Mouse (Mus musculus): ENCODE data around the gene Nfia. TPM values are rescaled to one million over a fixed set of nuclear protein-coding genes. Genes with fewer than 3 reads are reported as not detected.

Gene Nfia
- polyA plus RNA-seq, 1 experiment from 2014 or later = 88.3 TPM

- H3K36me3 ChIP-seq (ENCODE audit: control insufficient read depth, insufficient read depth) = no peaks in the 10 kb centered on the region
- peaks cover 18% of the 10 kb centered on the region for H3K4me1 ChIP-seq (replicated peaks; ENCODE audit: control insufficient read depth, insufficient read depth, low read length)
- 87% methylated on average over 7 of the region's 7 CpGs for WGBS
- no peak overlapping the region for H3K27ac ChIP-seq (ENCODE audit: low read length)
- no peak overlapping the region for H3K4me2 ChIP-seq (ENCODE audit: low read length)
- no peaks in the 10 kb centered on the region for H3K27me3 ChIP-seq (replicated peaks; ENCODE audit: control insufficient read depth, insufficient read depth, low read length)
- no peak for ATAC-seq
- no peaks in the 10 kb centered on the region for H3K9me3 ChIP-seq (ENCODE audit: control insufficient read depth, low read length)
- H3K4me3 ChIP-seq (replicated peaks; ENCODE audit: low read length) = no peak overlapping the region
- H3K9ac ChIP-seq (replicated peaks; ENCODE audit: low read depth, low read length) = no peak overlapping the region
Measured at GRCm38 (mm10) chr4:97814515-97814914, 42.0 kb downstream of the Nfia start.

- Histone ChIP-seq H3K27me3 (replicated peaks; ENCODE audit: control insufficient read depth, insufficient read depth, low read length) (no peaks in the 10 kb centered on the region), H3K4me1 (replicated peaks; ENCODE audit: control insufficient read depth, insufficient read depth, low read length) (peaks cover 11% of the 10 kb centered on the region), H3K27ac (ENCODE audit: low read length) (no peak overlapping the region), H3K4me2 (ENCODE audit: low read length) (no peak overlapping the region), H3K36me3 (ENCODE audit: control insufficient read depth, insufficient read depth) (no peaks in the 10 kb centered on the region), H3K9ac (replicated peaks; ENCODE audit: low read depth, low read length) (no peak overlapping the region), H3K9me3 (ENCODE audit: control insufficient read depth, low read length) (no peaks in the 10 kb centered on the region), H3K4me3 (replicated peaks; ENCODE audit: low read length) (no peak overlapping the region)
- ATAC-seq = no peak
Measured at GRCm38 (mm10) chr4:97816001-97816400, 43.5 kb downstream of the Nfia start.

GRCm38 (mm10) chr4:97816753-97817152, 44.2 kb downstream of the Nfia start:
- ATAC-seq = peak; percentile 51; the same call in 1 of the 2 replicates
- H3K4me2 ChIP-seq (ENCODE audit: low read length) = no peak overlapping the region
- WGBS = 64% methylated on average over 3 of the region's 3 CpGs
- no peak overlapping the region for H3K27ac ChIP-seq (ENCODE audit: low read length)
- H3K9me3 ChIP-seq (ENCODE audit: control insufficient read depth, low read length) = no peaks in the 10 kb centered on the region
- H3K9ac ChIP-seq (replicated peaks; ENCODE audit: low read depth, low read length) = no peak overlapping the region
- H3K4me1 ChIP-seq (replicated peaks; ENCODE audit: control insufficient read depth, insufficient read depth, low read length) = peaks cover 11% of the 10 kb centered on the region
- no peaks in the 10 kb centered on the region for H3K36me3 ChIP-seq (ENCODE audit: control insufficient read depth, insufficient read depth)
- no peak overlapping the region for H3K4me3 ChIP-seq (replicated peaks; ENCODE audit: low read length)
- H3K27me3 ChIP-seq (replicated peaks; ENCODE audit: control insufficient read depth, insufficient read depth, low read length) = no peaks in the 10 kb centered on the region

- Histone ChIP-seq H3K27me3 (replicated peaks; ENCODE audit: control insufficient read depth, insufficient read depth, low read length) (no peaks in the 10 kb centered on the region), H3K4me2 (ENCODE audit: low read length) (no peak overlapping the region), H3K9ac (replicated peaks; ENCODE audit: low read depth, low read length) (no peak overlapping the region), H3K4me1 (replicated peaks; ENCODE audit: control insufficient read depth, insufficient read depth, low read length) (peaks cover 11% of the 10 kb centered on the region), H3K4me3 (replicated peaks; ENCODE audit: low read length) (no peak overlapping the region), H3K36me3 (ENCODE audit: control insufficient read depth, insufficient read depth) (no peaks in the 10 kb centered on the region), H3K27ac (ENCODE audit: low read length) (no peak overlapping the region), H3K9me3 (ENCODE audit: control insufficient read depth, low read length) (no peaks in the 10 kb centered on the region)
- no peak for ATAC-seq
- 57% methylated on average over 1 of the region's 1 CpGs for WGBS
Measured at GRCm38 (mm10) chr4:97817741-97818140, 45.2 kb downstream of the Nfia start.

- 57% methylated on average over 3 of the region's 3 CpGs for WGBS
Measured at GRCm38 (mm10) chr4:97818498-97818897, 46.0 kb downstream of the Nfia start.

DNA sequence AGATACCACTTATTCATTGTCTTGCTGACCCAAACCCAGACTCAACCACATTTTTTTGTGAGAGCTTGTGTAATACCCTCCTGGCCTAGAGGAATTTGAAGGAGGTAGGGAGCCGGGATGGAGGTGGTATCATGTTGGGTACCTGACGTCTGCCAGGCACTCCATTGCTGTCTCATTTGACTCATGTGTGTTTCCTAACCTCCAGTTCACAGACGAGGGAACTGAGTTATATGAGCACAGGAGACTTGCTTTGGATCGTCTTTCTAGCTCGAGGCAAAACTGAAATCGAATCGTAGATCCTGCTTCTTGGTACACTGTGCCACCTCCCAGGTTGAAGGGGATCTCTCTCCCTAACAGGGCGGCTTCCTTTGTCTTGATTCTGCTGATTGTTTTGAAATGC, 46.6 kb downstream of the Nfia start:
- Histone ChIP-seq H3K36me3 (ENCODE audit: control insufficient read depth, insufficient read depth) (no peaks in the 10 kb centered on the region), H3K27ac (ENCODE audit: low read length) (no peak overlapping the region), H3K4me1 (replicated peaks; ENCODE audit: control insufficient read depth, insufficient read depth, low read length) (peaks cover 9% of the 10 kb centered on the region), H3K4me3 (replicated peaks; ENCODE audit: low read length) (no peak overlapping the region), H3K4me2 (ENCODE audit: low read length) (no peak overlapping the region), H3K9me3 (ENCODE audit: control insufficient read depth, low read length) (no peaks in the 10 kb centered on the region), H3K27me3 (replicated peaks; ENCODE audit: control insufficient read depth, insufficient read depth, low read length) (no peaks in the 10 kb centered on the region), H3K9ac (replicated peaks; ENCODE audit: low read depth, low read length) (no peak overlapping the region)
- ATAC-seq = no peak
- 86% methylated on average over 8 of the region's 8 CpGs for WGBS

More at GRCm38 (mm10) chr4:97818498-97818897, 46.0 kb downstream of the Nfia start:
- no peak for ATAC-seq
- Histone ChIP-seq H3K9ac (replicated peaks; ENCODE audit: low read depth, low read length) (no peak overlapping the region), H3K36me3 (ENCODE audit: control insufficient read depth, insufficient read depth) (no peaks in the 10 kb centered on the region), H3K4me2 (ENCODE audit: low read length) (no peak overlapping the region), H3K27me3 (replicated peaks; ENCODE audit: control insufficient read depth, insufficient read depth, low read length) (no peaks in the 10 kb centered on the region), H3K9me3 (ENCODE audit: control insufficient read depth, low read length) (no peaks in the 10 kb centered on the region), H3K4me1 (replicated peaks; ENCODE audit: control insufficient read depth, insufficient read depth, low read length) (peaks cover 9% of the 10 kb centered on the region), H3K27ac (ENCODE audit: low read length) (no peak overlapping the region), H3K4me3 (replicated peaks; ENCODE audit: low read length) (no peak overlapping the region)

DNA sequence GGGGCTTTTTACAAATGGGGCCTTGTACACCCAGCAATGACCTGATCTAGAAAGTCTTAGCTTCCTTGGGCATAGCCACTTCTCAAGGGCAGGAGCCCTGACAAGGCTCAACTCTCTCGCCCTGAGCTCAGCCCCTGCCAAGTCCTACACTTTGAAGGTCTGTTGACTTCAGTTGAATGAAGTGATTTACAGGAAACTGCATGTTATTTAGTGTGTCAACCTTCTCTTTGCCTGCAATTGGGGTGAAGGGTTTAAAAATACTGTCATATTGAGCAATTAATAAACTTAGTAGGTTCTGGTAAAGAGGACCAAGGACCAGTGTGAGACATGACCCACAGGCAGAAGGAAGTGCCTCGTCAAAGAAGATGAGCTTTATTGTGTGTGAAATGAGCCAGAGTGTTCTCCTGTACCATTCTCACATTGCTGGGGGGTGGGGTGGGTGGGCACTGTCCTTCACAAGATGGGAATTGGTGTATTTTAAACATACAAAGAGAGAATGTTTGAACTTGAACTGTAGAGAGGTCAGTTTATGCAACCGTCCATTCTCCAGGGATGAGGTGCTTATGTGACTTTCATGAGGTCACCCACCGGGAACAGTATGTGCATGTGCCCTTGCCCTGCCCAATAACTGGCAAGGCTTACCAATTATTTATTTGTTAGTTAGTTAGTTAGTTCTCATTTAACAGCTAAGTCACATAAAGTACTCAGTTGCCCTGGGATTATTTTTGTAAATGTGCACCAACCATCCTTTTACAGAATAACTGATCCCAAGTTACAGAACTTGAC, 48.1 kb downstream of the Nfia start:
- Histone ChIP-seq H3K36me3 (ENCODE audit: control insufficient read depth, insufficient read depth) (no peaks in the 10 kb centered on the region), H3K4me3 (replicated peaks; ENCODE audit: low read length) (no peak overlapping the region), H3K27ac (ENCODE audit: low read length) (no peak overlapping the region), H3K4me1 (replicated peaks; ENCODE audit: control insufficient read depth, insufficient read depth, low read length) (peaks cover 21% of the 10 kb centered on the region), H3K9me3 (ENCODE audit: control insufficient read depth, low read length) (no peaks in the 10 kb centered on the region), H3K27me3 (replicated peaks; ENCODE audit: control insufficient read depth, insufficient read depth, low read length) (no peaks in the 10 kb centered on the region), H3K9ac (replicated peaks; ENCODE audit: low read depth, low read length) (no peak overlapping the region), H3K4me2 (ENCODE audit: low read length) (no peak overlapping the region)
- 69% methylated on average over 4 of the region's 4 CpGs for WGBS
- no peak for ATAC-seq

DNA sequence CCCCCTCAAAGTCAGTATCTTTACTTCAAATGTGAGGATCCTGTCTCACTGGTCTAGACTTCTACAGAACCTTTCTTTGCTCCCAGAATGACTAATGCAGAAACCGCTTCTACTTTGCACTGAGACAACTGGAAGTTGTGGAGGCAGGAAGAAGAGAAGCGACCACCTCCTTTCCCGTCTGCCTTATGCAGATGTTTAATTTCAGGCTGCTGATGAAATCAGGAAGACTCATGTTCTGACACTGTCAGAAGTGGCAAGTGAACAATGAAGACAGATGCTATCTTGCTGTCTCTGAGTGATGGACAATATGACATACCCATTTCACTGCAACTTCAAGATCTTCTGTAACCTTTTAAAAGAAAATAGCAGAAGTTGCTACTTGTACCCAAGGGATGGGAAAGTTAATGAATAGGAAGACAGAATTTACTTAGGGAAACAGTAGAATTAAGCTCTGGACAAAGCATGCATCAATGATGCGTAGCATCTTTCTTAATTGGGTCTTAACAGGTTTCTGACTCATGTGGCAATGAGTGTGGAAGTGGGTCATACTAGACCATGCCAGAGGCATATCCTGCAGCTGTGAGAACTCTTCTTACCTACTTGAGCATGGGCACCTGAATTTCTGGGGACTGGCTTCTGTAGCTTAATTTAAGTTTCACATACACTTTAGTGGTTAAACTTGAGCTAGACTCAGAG, 49.2 kb downstream of the Nfia start:
- 84% methylated on average over 4 of the region's 4 CpGs for WGBS
- H3K4me3 ChIP-seq (replicated peaks; ENCODE audit: low read length) = no peak overlapping the region
- no peak for ATAC-seq

GRCm38 (mm10) chr4:97823512-97823911, 51.0 kb downstream of the Nfia start:
- 69% methylated on average over 6 of the region's 6 CpGs for WGBS
- H3K27ac ChIP-seq (ENCODE audit: low read length) = no peak overlapping the region
- no peaks in the 10 kb centered on the region for H3K27me3 ChIP-seq (replicated peaks; ENCODE audit: control insufficient read depth, insufficient read depth, low read length)
- H3K9me3 ChIP-seq (ENCODE audit: control insufficient read depth, low read length) = no peaks in the 10 kb centered on the region
- no peaks in the 10 kb centered on the region for H3K36me3 ChIP-seq (ENCODE audit: control insufficient read depth, insufficient read depth)
- no peak overlapping the region for H3K4me3 ChIP-seq (replicated peaks; ENCODE audit: low read length)
- no peak overlapping the region for H3K4me2 ChIP-seq (ENCODE audit: low read length)
- no peak for ATAC-seq
- peaks cover 28% of the 10 kb centered on the region for H3K4me1 ChIP-seq (replicated peaks; ENCODE audit: control insufficient read depth, insufficient read depth, low read length)
- no peak overlapping the region for H3K9ac ChIP-seq (replicated peaks; ENCODE audit: low read depth, low read length)

More for the DNA sequence above, 49.2 kb downstream of the Nfia start:
- peaks cover 22% of the 10 kb centered on the region for H3K4me1 ChIP-seq (replicated peaks; ENCODE audit: control insufficient read depth, insufficient read depth, low read length)
- H3K36me3 ChIP-seq (ENCODE audit: control insufficient read depth, insufficient read depth) = no peaks in the 10 kb centered on the region
- no peak overlapping the region for H3K4me2 ChIP-seq (ENCODE audit: low read length)
- no peak overlapping the region for H3K27ac ChIP-seq (ENCODE audit: low read length)
- H3K9ac ChIP-seq (replicated peaks; ENCODE audit: low read depth, low read length) = no peak overlapping the region
- no peaks in the 10 kb centered on the region for H3K27me3 ChIP-seq (replicated peaks; ENCODE audit: control insufficient read depth, insufficient read depth, low read length)
- no peaks in the 10 kb centered on the region for H3K9me3 ChIP-seq (ENCODE audit: control insufficient read depth, low read length)
